Mouse (Mus musculus): Measurements from ENCODE around the gene D930048N14Rik.
"Not testable (repeated sequence)": the region's sequence is repeated elsewhere in the genome, so short reads cannot be mapped to it uniquely, and the experiment has no call there.

The D930048N14Rik gene

DNA sequence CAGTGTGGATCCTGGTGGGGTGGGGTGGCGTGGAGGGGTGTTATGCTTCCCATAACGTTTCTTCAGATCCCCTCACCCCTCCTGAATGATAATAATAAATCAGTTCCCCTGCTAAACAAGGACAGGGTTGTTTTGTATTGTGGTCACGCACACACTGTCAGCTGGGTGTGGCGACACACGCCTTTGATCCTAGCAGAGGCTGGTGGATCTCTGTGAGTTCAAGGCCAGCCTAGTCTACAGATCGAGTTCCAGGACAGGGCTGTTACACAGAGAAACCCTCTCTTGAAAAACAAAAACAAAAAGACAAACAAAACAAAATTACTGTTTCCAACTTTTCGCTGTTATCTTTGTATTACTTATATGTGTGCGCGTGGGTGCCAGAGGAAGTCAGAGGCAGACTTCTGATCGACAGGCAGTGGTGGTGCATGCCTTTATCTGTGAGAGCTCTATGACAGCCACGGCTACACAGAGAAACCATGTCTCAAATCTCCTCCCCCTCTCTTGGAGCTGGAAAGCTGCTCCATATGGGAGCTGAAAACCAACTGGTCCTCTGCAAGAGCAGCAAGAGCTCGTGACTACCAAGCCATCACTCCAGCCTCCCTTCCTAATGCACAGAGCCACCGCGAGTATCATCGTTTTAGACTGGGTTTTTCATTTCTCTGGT lies 21.0 kb upstream of the D930048N14Rik start:
- DNase-seq, result no peak

DNA sequence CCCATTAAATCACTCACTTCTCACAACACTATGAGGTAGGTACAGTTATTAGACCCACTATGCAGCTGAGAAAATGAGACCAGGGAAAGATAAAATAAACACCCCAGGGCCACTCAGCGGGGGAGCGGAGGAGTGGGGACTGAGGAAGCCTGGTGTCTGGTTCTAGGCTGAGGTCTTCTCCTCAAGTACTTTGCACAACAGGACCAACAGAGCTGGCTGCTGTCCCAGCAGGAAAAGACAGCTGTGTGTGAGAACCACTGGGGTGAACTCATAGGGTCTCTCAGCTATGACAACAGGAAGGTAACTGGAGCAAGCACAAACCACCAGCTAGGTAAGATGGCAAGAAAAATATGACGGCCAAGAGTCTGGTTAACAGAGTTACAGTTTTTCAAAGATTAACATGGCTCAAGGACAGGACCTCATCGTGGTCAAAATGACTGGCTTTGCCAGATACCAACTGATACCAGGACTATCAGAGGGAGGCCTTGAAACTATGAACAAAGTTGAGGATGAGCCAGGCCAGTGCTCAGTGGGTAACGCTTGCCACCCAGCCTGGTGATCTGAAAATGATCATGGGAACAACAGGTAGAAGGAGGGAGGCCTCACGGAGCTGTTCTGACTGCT lies 18.5 kb upstream of the D930048N14Rik start:
- DNase-seq, result no peak

DNA sequence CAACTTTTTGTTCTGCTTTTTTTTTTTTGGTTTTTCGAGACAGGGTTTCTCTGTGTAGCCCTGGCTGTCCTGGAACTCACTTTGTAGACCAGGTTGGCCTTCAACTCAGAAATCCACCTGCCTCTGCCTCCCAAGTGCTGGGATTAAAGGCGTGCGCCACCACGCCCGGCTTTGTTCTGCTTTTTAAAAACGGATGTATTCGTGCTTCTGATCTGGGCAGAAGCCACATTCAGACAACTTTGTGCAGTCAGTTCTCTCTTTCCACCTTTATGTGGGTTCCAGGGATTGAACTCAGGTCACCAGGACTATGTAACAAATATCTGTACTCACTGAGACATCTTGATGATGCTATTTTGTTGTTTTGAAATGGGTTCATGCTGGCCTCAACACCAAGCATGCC lies 17.6 kb upstream of the D930048N14Rik start:
- DNase-seq, result not testable (repeated sequence)

DNA sequence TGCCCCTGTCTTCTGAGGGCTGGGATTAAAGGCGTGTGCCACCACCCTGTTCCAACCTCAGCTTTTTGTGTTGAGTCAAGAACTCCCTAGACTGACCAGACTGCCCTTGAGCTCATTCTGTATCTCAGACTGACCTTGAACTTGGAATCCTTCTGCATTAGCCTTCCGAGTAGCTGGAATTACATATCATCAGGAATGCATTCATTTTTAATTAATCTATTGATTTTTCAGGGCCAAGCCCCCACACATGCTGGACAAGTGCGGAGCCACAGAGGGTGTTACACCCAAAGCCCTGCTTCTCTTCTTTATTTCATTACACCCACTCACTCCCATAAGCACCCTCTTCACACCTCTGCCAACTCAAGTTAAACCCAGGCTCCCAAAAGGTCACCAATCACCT lies 17.0 kb upstream of the D930048N14Rik start:
- DNase-seq, result no peak

DNA sequence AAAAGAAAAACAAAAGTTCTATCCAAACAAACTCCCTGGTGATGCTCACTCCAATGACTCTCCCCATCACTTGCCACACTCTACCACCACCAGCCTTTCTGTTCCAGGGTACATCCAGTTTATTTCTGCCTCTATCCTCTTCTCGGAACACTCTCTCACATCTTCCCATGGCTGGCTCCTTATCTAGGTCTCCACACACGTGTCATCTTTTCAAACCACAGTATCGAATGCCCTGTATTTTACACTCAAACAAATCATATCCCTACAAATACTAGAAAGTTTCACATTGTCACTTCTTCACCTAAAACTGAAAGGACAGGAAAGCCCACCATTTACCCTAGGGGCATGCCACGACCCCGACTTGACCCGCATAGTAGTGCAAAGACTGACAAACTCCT lies 15.6 kb upstream of the D930048N14Rik start:
- no peak for DNase-seq

DNA sequence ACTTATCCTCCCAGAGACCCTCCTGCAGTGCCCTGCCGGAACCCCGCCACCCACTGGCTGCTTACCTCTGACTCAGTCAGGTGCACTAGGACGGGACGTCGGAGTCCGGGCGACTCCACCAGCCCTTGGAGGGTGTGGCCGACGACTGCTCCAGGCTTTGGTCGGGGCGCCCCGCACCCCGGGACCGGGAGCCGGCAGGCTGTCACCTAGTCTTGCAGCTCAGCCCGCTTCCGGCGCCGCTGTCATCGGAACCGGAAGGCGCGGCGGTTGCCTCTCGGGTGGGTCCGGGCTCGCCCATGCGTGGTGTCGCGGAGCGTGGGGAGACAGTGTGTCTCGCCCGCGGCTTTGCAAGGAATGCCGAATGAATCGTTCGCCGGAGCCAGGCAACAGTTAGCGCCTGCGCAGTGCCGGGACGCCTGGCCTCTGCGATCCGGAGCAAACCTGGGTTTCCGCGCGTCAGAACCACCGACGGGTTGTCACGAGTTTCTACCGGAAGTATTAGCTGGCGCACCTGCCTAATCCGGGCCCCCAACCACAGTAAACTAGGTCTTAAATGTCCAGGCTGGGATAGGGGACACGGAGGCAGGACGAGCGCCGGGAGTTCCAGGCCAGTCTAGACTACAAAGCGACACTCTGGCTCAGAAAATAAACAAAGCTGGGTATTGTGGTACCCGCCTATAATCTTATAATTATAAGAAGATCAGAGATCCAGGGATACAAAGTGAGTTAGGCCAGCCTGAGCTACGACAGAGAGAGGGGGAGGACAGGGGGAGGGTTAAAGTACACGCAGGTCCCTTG lies 15.0 kb upstream of the D930048N14Rik start, which contains the start of gene Rmnd5b:
Gene Rmnd5b, minus strand, starts transcription at position 372 of the 798 bp plus-strand sequence.
- DNase-seq, result peak; percentile 87

DNA sequence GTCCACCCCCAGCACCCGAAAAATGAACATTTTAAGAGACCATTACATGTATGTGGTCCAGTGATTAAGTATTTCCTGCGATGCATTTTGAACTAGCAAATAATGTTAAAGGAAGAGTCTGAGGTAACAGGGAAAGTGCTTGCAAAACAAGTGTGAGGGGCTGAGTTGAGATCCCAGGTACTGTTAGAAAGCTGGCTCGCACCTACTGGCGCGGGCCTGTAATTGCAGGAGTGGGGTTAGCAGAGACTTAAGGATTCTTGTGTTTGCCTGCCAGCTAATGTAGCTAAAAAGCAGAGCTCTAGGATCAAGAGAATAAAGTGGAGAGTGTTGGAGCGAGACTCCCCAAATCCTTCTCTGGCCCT lies 14.4 kb upstream of the D930048N14Rik start:
- DNase-seq, result peak; percentile 84

DNA sequence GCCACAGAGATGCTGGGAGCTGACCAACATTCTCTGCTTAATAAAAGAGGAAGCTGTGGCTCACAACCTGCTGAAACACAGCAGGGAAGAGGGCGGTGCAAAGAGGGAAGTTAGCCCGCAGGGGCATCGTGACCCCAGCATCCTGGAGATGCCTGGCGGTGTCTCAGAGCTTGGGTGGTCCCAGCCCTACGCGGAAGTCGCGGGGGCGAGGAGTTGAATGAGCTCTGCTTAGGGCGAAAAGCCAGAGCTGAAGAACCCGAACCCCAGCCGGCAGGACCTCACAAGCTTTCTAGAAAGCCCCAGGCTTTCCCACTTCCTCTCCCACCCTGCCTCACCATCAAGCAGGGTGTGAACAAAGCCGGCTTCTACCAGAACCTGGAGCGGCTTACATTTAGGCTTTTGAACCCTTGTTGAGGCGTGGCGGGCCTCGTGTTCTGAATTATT lies 12.8 kb upstream of the D930048N14Rik start:
- DNase-seq, result peak; percentile 83

DNA sequence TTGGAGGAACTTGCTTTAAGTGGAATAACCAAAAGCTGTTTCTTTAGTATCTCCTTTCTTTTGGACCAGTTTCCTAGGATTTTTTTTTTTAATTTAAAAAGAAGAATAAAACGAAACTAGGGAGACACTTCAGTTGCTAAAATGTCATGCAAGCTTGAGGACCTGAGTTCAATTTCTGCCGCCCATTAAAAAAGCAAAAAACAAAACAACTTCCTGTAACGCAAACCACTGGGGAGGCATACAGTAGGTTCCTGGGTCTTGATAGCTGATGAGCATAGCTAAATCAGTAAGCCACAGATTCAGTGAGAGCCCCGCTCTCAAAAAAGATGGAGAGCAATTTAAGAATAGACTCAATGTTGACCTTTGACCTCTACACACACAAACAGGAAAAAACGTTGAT lies 12.3 kb upstream of the D930048N14Rik start:
- DNase-seq, result no peak

DNA sequence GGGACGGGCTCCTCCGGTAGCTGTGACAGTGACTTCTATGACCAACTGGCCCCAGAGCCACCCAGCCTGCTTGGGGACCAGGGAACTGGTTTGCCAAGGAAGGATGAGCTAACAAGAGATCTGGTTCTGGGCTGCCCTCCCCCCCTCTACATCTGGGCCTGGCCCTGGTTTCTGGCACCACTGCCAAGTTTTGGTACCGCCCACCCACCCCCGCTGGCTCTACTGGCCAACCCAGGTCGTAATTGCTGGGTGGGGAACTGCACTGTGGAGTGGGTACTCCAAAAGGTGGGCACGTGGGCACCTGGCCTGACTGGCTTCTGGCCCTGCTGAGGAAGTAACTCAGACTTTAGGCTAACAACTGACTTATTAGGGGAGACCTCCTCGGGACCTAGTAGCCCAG lies 10.0 kb upstream of the D930048N14Rik start:
- DNase-seq, result no peak

DNA sequence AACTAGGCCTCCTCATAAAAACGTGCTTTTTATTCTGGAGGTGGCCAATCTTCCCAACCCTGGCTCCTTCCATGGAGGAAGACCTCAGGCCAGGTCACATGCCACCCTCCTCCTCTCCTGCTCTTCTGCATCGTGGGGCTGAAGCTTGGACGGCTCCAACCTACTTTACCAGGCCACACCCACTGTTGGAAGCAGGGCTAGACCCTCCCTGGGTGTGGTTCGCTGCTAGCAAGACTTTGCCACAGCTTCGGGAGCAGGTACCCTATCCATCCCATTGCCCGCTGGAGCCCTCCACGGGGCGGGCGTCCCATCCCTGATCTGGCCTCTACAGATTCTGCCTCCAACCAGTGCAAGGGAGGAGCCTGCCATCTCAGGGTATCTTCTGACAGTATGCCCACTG lies 7.6 kb upstream of the D930048N14Rik start:
- DNase-seq, result no peak

DNA sequence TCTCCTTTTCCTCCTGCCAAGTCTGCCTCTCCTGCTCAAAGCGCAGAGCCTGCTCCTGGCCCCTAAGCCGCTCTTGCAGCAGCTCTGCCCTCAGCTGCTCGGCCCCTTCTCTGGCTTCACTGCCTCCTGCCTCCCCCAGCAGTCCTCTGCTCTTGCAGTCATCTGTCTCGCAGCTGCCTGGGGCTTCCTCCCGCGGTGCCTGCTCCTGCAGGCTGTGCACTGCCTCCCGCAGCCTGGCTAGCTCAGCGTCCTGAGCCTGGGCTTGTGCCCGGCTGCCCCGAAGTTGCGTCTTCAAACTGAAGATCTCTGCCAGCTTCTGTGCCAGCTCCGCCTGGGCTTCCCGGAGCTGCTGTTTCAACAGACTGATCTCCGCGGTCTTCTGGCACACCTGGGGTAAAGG lies 7.0 kb upstream of the D930048N14Rik start:
- peak; percentile 81 for DNase-seq

DNA sequence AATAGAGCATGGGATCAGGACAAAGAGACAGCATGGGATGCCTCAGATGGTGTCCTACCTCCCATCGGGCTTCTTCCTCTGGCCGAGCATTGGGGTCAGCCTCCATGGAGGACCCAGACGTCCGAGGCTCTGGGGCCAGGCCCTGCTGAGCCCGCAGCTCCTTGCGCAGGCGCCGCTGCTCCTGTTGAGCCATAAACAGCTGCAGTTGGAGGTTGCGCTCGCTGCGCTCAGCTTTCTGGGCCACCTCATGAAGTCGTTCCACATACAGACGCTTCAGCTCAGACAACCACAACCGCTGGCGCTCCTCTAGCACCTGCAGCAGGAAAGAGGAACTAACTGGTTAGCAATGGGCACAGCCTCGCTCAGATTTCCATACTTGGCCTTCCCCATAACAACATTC lies 6.5 kb upstream of the D930048N14Rik start:
- peak; percentile 85 for DNase-seq

DNA sequence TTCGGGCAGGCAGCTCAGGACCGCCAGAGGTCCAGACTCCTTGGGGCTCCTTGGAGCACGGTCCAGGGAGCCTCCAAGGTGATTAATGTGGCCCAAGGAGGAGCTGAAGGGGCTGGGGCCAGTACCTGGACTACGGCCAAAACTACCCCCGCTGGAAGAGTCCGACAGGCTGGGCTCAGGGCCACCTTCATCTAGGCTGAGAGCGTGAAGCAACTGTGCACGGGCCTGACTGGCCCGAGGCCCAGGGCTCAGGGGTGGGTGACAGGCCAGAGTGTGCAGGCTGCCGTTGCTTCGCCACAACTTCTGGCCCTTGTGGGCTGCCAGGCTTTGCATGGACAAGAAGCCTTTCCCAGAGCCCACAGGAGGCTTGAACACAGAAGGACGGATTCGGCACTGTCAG lies 5.5 kb upstream of the D930048N14Rik start:
- DNase-seq, result no peak

DNA sequence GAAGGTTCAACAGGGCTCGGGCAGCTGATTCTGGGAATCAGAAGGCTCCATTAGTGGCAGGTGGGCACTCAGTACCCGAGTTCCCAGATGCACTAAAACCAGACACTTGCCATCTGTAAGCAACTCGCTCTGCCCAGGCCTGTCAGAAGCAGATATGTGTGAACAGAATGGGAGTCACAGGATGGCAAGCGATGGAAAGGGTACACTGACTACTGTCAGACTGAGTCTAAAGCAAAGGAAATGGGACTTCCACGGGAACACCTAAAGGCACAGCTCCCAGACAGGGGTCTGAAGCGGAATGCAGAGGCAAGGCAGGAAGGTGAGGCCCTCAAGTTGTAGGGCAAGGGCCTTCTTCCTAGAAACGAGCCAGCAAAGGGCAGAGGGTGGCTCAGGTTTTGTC lies 4.5 kb upstream of the D930048N14Rik start:
- no peak for DNase-seq

DNA sequence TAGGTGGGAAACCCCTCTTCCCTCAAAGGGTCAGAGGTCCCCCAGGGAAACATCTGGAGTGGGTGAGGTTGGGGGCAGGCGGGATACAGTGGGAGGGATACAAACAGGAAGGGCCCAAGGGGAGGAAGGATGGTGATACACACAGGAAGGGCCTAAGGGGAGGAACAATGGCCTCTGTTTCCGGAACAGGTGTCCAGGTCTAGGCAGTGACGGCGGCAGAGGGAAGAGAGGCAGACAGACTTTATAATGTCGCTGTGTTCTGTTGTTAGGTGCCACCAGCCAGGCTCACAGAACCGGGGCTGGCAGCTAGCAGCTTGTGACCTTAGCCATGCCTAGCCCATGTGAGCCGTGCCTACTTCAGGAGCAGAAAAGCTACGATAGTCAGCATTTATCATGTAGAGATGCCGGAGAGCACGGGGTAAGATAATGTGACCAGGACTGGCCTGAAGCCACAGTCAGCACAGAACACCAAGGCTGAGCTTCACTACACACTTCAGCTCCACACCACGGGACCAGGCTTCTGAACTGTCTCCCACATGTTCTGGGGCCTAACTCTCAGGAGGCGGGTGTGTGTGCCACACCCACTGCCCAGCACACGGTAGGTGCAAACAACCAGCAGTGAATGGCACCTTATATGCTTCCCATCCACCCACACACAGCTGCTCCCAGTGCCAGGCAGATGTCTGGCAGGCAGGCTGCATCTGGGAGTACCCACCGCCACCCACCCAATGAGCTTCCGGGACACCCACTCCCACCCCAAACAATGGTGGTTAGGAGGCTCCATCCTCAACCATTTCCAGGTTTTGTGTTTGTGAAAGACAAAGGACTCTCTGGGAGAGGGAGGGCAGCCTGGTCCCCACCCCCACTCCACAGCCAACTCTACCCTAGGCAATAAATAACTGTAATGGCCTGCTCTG lies 3.7 kb upstream of the D930048N14Rik start:
- peak; percentile 48 for DNase-seq

DNA sequence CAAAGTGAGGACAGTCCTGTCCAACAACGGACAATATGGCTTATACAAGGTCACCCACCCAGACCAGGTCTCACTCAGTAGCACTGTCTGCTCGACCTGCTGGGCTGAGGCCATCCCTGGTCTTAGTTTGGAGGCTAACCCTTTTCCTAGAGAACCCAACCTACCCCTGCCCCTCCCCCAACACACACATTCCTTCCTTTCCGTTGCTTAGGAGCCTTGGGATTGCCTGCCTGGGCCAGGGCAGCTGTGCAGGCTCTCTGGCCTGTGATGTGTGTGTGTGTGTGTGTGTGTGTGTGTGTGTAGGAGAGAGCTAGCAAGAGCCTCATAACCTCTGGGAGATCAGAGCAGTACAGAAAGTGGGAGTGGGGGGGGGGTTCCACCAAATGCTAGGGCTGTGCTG lies 2.2 kb upstream of the D930048N14Rik start:
- DNase-seq, result no peak

DNA sequence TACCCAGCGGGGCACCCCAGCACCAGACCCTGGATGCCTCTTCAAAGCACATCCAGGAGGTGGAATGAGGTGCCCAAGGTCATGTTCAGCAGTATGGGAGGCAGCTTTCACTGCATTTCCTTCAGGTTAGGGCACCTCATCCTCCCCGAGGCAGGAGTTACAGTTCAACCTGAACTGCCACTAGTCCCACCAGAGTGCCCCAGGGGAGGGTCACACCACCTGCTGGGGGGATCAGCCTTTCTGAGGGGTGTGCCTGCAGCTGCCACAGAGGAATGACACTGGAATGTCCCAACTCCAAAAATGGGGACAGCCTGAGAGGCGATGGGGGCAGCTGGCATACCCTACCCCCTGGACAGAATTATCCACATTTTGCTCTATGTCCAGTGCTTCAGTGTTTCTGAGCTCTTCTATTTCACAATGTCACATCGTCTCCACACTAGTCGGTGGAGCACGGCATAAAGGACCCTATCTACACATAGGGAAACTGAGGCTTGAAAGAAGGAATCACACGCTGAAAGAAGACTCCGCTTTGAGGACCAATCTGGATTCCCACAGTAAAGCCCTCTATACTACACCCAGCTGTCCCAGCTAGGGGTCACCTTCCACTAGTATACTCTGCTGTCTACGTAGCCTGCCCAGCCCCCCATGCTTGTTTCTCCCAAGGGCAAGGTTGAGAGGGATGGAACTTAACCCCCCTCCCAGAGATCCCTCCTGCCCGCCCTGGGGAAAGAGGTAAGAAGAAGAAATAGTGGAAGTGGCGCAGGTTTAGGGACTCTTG lies 1.5 kb upstream of the D930048N14Rik start:
- peak; percentile 21 for DNase-seq

DNA sequence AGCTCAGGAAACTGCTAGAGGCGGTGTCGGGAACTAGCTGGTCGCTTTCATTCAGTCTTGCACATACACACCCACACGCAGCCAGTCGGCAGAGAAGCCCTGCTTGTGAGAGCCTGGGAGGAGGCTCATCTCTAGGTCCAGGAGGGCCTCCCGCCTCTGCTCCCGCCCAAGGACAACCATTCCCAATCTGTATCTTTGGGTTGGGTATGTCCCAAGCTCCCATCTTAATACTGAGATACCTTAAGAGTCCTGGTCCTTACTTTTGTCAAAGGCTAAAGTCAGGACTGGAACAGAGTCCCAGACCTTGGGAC lies 910 bp upstream of the D930048N14Rik start:
- peak; percentile 42 for DNase-seq

DNA sequence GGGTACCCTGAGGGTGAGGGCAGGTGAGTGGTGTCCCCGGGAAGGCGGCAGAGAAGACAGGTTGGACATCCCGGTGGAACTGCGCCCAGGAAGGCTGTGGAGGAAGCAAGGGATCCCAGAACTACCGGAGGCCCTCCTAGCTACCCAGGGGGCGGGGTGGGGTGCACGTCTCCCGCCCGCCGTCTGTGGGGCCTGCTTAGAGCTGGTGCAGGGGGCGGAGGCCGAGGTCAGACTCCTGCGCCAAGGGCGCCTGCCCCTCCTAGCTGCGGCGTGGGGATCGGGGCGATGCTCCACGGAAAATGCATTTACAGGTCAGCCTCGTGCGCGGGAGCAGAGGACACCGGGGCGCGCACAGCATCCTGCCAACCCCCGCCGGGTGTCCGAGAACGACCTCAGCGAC lies 493 bp upstream of the D930048N14Rik start:
- DNase-seq, result peak; percentile 59

DNA sequence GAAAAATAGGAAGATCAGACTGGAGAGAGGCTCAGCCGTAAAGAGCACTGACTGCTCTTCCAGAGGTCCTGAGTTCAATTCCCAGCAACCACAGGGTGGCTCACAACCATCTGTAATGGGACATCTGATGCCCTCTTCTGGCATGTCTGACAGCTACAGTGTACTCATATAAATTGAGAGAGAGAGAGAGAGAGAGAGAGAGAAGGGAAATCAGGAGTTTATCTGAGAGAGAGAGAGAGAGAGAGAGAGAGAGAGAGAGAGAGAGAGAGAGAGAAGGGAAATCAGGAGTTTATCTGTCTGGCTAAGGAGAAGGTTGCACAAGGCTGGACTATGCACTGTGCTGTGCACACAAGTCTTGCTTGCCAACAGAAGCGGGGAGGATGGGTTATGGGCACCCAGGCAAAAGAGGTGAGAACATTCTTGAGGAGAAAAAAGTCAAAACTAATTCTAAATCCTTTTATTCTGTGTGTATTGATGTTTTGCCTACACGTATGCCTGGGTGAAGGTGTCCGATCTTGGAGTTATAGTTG lies 2.2 kb downstream of the D930048N14Rik start:
- no peak for DNase-seq

DNA sequence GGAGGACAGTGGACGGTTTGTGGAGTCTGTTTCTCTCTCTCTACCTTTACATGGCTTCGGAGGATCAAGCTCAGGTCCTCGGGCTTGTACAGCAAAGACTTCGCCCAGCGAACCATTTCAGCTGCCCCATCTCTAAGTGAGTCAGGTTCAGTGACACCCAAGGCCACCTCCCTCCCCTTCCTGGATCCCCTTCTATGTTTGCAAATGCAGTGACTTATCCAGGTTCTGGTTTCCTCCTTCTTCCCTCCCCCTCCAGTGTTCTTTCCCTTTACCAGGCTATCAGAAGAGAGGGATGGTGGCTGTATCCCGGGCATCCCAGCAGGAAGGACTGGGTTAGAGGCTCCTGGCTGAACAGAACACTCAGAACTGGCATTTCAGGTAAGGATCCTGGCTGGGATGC lies 3.0 kb downstream of the D930048N14Rik start:
- DNase-seq, result no peak
